Mouse (Mus musculus) monocyte, adult 2 months (primary cell): ENCODE results near the gene Zbtb40.
A peak's percentile ranks its signal among the peaks of the same experiment; 100 is the strongest.

Experiments
- DNase-seq, 2 experiments: peaks; one replicate each; pipeline ENCODE4 v3.0.0; 2022; ENCODE audit warnings: low spot score in 2 of 2, low read depth in 1 of 2

The Zbtb40 gene

DNA sequence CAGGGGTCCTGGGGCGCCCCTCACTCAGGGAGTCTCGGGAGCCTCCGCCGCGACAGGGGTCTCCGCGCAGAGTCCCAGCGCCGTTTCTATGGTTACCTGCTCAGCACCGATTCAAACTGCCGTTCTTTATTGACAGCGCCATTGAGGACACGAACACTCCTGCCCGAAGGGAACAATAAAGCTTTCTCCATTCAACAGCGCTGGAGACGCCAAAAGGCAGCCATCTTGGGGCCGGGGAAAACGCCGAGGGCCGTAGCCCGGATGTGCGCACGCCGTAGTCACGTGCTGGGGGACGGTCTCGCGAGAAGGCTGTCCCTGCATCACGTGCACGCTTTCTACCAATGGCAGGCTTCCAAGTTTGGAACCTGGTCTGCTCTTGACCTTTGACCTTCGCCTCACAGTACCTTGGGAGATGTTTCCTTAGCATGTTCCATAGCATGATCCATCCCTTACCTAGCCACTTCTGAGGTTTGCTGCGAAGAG, at the start of gene Zbtb40:
TSS of gene Zbtb40 (minus strand) at position 252 of the 483 bp plus-strand sequence.
- peak; percentile 81 for DNase-seq

DNA sequence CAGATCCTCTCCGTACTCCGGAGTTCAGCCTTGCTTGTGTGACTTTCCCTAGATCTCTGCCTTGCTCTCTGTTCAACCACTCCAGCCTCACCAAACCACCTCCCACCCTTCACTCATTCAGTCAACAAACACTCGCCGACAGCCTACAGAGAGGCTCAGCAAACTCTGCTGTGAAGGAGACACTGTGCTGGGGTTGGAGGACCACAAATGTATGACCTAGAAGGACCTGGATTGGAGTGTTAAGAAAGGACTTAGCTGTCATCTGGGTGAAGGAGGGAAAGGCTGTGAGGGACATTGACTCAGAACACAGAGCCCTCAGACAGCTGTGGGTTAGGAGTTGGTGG, 49.4 kb upstream of the Zbtb40 start:
- no peak for DNase-seq

DNA sequence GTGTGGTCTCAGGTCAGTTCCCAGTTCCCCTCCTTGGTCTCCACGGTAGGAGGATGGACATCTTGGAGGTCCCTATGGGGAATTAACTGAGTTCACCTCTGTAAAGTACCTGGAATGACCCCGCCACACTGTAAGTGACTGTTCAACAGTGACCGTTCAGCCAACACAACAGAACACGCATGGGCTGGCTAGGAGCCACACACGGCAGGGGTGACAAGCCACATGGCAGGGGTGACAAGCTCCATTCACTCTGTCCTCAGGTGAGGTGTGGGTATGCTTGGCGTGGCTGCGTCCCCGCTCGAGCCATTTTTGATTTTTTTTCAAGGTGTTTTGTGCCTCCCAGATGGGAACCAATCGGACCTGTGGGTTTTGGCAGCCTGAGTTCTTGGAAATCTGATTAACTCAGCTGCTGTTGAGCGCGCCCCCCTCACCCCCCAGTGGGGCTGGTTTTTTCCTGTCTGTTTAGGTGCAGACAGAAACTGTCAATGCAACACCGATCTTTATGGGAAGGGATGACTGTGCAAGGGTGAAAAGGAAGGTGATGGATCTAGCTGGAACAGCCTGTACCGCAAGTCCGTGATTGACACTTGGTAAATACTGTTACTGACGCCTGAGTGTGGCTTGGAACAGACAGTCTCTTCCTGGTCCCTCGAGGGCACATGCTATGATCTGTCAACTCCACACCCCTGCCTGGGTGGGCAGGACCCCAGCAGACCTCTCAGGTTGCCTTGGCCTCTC, 48.8 kb upstream of the Zbtb40 start:
- no peak for DNase-seq

- DNase-seq, result no peak
Observed at GRCm38 (mm10) chr4:137096353-137096752, 47.8 kb upstream of the Zbtb40 start.

DNA sequence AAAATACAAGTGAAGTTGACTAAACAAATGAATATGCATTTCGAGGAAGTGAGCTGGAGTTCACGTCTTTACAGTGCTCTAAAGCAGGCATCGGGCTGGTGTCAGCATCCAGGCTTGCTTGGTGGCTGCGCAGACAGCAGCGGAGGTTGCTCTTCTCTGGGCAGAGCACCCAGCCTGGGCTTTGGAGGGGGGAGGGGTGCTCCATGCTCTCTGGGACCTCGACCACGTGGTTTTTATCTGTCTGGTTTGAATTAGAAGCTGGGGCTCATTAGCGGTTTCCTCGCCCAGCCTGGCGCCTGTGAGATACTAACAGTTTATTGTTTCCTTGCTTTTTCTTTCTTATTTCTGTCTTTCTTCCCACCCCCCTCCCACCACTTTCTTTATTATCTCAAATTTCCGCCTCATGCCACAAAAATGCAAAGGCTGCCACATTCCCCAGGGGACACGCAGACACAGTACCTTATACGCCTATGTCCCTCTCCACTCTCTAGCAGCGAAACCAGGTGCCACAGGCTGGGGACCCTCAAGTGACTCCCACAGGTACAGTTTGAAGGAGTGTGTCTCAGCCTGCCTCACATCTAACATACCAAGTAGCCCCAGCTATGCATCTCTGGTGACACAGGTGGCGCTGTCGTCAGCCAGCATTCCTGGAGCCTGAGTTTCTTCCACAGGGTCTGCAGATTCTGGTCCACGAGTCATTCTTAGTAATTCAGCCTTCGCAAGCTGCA, 36.6 kb upstream of the Zbtb40 start:
- no peak for DNase-seq

GRCm38 (mm10) chr4:137082866-137083265, 34.3 kb upstream of the Zbtb40 start:
- DNase-seq, result no peak

DNA sequence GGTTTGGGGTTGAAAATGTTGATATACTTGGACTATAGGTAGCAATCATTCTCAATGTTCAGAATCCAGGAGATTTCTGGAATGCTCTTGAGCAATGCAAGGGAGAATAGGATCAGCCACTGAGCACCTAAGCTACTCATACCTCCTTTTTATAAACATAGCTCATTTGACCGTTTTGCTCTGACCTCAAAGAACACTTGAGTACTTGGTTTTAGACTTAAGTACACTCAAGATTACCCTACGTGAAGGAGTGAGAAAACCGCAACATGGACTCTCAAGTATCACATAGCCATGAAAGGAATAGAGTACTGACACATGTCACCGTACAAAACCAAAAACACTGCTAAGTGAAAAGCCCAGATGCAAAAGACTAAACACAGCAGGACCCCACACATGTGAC, 32.8 kb upstream of the Zbtb40 start:
- DNase-seq, result no peak

- DNase-seq, result no peak
Observed at GRCm38 (mm10) chr4:137077216-137077615, 28.6 kb upstream of the Zbtb40 start.

DNA sequence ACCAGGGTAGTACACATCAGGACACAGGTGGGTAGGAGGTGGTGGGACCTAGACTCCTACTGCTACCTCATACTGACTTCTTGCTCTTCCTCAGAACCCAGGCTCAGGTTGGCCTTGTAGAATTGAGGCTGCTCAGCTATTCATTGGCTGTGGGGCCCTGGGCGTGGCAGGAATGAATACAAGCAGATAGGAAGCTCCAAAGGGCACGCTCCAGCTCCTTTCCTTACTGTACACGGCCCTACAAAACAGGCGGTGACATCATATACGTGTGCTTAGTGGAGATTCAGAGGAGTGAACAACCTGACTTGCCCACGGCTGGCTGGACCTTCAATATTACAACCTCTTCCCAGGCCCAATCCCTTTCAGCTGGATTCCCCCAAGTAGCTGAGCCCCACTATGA, 22.6 kb upstream of the Zbtb40 start:
- DNase-seq, result no peak

- DNase-seq, result no peak
Observed at GRCm38 (mm10) chr4:137068491-137068890, 19.9 kb upstream of the Zbtb40 start.

GRCm38 (mm10) chr4:137065846-137066245, 17.2 kb upstream of the Zbtb40 start:
- DNase-seq, result no peak

DNA sequence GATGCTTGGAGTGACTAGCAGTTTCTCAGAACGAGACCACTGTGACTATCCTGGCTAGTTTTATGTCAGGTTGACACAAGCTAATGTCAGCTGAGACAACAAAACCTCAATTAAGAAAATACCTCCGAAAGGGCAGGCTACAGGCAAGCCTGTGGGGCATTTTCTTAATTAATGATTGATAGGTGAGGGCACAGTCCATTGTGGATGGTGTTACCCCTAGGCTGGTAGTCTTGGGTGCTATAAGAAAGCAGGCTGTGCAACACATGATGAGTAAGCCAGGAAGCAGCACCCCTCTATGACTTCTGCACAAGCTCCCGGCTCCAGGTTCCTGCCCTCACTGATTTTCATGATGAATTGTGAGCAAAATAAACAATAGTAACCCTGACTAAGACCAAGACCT, 6.3 kb upstream of the Zbtb40 start:
- no peak for DNase-seq

- no peak for DNase-seq
Observed at GRCm38 (mm10) chr4:137053810-137054209, 5.2 kb upstream of the Zbtb40 start.

- DNase-seq, result no peak
Observed at GRCm38 (mm10) chr4:137047840-137048549, 606 bp downstream of the Zbtb40 start.

GRCm38 (mm10) chr4:137046110-137046509, 2.5 kb downstream of the Zbtb40 start:
- DNase-seq, result no peak

- DNase-seq, result no peak
Observed at GRCm38 (mm10) chr4:137044516-137044915, 4.1 kb downstream of the Zbtb40 start.

DNA sequence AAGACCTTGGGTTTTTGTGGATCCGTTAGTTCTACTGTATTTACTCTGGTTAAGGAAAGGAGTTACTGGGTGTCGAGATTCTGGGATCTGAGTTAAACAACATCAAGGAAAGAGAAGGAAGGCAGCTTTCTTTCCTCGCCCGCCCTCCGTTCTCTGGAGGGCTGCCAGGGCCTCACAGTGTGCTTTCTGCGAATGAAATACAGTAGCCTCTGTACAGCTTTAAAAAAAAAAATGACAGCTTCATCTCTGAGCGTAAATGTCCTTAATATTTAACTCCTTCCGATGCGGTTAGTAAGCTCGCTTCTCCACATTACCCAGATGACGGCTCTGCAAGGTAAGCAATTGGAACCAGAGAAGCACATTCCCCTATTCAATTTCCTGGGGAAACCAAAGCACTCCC, 4.8 kb downstream of the Zbtb40 start:
- no peak for DNase-seq

GRCm38 (mm10) chr4:137042039-137042438, 6.6 kb downstream of the Zbtb40 start:
- DNase-seq, result no peak

DNA sequence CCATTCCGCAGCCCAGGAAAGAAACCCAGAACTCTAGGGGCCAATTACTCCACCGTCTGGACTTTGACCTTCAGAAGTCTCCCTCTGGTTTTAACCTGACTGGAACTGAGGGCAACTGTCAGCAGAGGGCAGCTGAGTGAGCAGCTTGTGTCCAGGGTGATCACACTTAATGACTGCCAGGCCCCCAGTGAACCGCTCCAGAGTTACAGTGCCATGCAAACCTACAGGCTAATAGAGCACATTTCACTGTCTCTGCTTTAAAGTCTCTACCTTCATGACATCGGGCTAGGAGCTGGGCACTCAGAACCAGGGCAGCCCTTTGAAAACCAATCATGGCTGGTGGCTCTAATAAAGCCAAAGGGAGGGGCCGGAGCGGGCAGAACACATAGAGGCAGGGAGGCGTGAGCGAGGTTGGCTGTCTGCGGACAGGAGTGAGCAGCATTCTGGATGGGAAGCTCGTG, 7.4 kb downstream of the Zbtb40 start:
- no peak for DNase-seq

GRCm38 (mm10) chr4:137039441-137039840, 9.2 kb downstream of the Zbtb40 start:
- DNase-seq, result no peak

DNA sequence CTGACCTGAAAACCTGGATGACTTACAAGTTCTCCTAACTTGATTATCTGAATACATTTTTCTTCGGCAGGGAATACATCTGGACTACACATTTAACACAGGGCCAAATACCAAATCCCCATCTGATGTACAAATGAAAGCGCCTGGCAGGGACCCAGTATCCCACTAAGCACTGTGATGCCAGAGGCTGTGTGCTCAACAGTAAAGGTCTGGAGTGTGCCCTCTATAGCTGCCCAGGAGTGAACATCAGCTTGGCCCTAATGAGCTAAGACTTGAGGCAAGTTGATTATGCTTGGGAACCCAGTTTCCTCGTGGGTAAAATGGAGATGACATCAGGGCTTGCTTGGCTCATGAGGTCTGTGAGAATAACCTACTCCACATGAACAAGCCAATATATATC, 10.1 kb downstream of the Zbtb40 start:
- no peak for DNase-seq

DNA sequence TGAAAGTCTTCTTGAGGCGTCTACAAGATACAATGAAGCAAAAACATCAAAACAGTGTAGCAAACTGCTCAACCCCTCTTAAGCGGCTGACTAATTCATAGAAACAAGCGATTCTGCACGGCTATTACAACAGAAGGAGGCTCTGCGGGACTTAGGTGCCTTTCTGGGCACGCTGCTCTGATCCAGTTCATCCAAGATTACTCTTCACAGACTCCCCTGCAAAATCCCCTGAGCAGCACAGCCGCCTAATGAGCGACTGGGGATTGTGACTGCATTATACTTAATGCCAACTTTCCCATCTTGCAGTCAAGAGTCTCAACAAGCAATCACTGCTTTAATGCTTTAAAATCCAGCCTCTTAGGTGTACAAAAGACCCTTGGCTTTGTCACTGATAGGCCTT, 10.5 kb downstream of the Zbtb40 start:
- DNase-seq, result no peak
